Mouse (Mus musculus) monocyte, adult 2 months (primary cell): ENCODE results near the gene Olfr786.

Source experiments
- DNase-seq, 2 experiments: peaks; one replicate each; pipeline ENCODE4 v3.0.0; 2022; ENCODE audit warnings: low spot score in 2 of 2, low read depth in 1 of 2

Gene Olfr786

GRCm38 (mm10) chr10:129427006-129427405, at the start of gene Olfr786:
TSS of gene Olfr786 (plus strand) at chr10:129427306.
- DNase-seq = no peak

- DNase-seq = no peak
Measured at GRCm38 (mm10) chr10:129383783-129384182, 43.3 kb upstream of the Olfr786 start, which contains the start of gene Olfr784. TSS of gene Olfr784 (plus strand) at chr10:129384083.

- DNase-seq = no peak
Measured at GRCm38 (mm10) chr10:129400892-129401291, 26.2 kb upstream of the Olfr786 start.

- DNase-seq = no peak
Measured at GRCm38 (mm10) chr10:129405126-129405525, 22.0 kb upstream of the Olfr786 start, which contains the start of gene Olfr785. TSS of gene Olfr785 (plus strand) at chr10:129405426.

- no peak for DNase-seq
Measured at GRCm38 (mm10) chr10:129461562-129461961, 34.5 kb downstream of the Olfr786 start, which contains the start of gene Olfr787. TSS of gene Olfr787 (plus strand) at chr10:129461862.

- no peak for DNase-seq
Measured at GRCm38 (mm10) chr10:129470698-129471097, 43.6 kb downstream of the Olfr786 start, which contains the start of gene Olfr788. TSS of gene Olfr788 (plus strand) at chr10:129470998.

GRCm38 (mm10) chr10:129473256-129473655, 46.1 kb downstream of the Olfr786 start:
- DNase-seq = no peak

GRCm38 (mm10) chr10:129473723-129474122, 46.6 kb downstream of the Olfr786 start:
- DNase-seq = no peak

- DNase-seq = no peak
Measured at GRCm38 (mm10) chr10:129484452-129484851, 57.3 kb downstream of the Olfr786 start, which contains the start of gene Olfr789. TSS of gene Olfr789 (plus strand) at chr10:129484752.
